Mouse (Mus musculus): ENCODE results near the gene Phactr4. TPM values are rescaled to one million over a fixed set of nuclear protein-coding genes. Genes with fewer than 3 reads are reported as not detected.
A peak's percentile ranks its signal among the peaks of the same experiment; 100 is the strongest.
"Not testable (repeated sequence)": the region's sequence is repeated elsewhere in the genome, so short reads cannot be mapped to it uniquely, and the experiment has no call there.

Gene Phactr4
- total RNA-seq (2022): 10 to 100 TPM; 53.7 to 67.7 (median 58.6) TPM

DNA sequence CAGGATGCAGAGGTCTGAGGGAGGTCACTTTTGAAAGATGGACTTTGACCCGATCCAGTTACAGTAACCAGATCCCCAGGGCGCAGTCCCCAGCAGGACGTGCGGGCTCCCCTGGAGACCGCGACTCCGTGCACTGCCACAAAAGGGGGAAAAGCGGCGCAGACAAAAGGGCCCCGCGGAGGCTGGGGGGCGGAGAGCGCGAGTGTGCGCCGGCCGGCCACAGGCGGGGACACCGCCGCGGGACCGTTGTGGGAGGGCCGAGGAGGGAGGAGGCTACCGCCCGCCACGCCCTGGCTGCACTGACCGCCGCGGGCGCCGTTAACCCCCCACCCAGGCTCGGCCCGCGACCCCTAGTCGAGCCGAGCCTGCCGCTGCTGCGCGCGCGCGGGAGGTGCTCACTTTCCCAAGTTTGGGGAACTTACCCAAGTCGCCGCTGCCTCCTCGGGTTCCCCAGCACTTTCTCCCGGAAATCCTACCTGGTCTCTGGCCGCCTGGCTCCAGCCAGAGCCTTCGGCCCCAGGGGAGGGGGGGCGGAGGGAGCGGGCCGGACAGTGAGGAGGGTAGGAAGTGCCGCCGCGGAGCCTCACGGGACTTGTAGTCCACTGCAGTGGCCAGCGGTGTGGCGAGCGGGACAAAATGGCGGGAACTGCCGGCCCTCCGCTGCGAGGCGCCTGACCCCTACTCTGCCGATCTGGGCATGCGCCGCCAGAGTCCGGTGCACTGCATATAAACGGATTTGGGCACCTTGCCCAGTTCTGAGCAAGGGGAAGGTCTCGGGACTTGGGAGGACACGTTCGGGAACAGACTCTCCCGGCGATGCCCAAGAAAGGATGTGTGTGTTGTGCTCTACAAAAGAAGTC lies at the start of gene Phactr4:
Gene Phactr4, minus strand, starts transcription at position 567 of the 860 bp plus-strand sequence.
- peak; percentile 97 for DNase-seq

GRCm38 (mm10) chr4:132469873-132470272 lies 47.6 kb upstream of the Phactr4 start:
- DNase-seq: no peak

GRCm38 (mm10) chr4:132464255-132464613 lies 41.9 kb upstream of the Phactr4 start:
- DNase-seq: no peak

GRCm38 (mm10) chr4:132463430-132464254 lies 41.4 kb upstream of the Phactr4 start, which contains the start of gene Med18:
Gene Med18, minus strand, starts transcription at chr4:132463921.
- DNase-seq: peak; percentile 91

GRCm38 (mm10) chr4:132462836-132463235 lies 40.5 kb upstream of the Phactr4 start:
- no peak for DNase-seq

- DNase-seq: no peak
These were observed 37.9 kb upstream of the Phactr4 start for GRCm38 (mm10) chr4:132460225-132460624.

GRCm38 (mm10) chr4:132455561-132455960 lies 33.3 kb upstream of the Phactr4 start:
- no peak for DNase-seq

GRCm38 (mm10) chr4:132455146-132455545 lies 32.9 kb upstream of the Phactr4 start:
- no peak for DNase-seq

DNA sequence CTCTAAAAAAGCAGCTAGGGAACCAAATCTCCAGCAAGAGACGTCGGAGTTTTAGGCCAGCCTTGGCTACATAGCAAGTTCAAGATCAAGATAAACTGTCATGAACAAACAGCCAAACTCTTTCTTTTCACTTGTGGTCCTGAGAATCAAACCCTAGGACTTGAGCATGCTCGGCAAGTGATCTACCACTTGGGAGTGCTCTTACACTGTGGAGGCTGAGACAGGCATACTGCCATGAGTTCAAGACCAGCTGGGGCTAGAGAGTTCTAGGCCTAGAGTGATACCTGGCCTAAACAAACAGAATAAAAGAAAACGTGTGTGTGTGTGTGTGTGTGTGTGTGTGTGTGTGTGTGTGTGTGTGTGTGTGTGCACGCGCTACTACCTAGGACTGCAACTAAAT lies 31.9 kb upstream of the Phactr4 start:
- no peak for DNase-seq

DNA sequence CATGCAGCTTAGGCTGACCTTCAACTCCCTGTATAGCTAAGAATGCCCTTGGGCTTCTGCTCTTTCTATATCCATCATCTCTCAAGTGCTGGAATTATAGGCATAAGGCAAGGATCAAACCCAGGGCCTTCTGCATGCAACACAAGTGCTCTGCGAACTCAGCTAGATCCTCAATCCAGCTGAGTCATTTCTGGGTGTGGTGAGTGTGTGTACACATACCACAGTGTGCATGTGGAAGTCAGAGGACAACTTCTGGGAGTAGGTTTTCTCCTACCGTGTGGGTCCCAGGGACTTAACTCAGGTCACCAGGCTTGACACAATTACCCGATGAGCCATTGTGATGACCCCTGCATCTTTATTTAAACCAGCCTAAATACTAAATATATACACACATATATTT lies 27.5 kb upstream of the Phactr4 start:
- DNase-seq: no peak

DNA sequence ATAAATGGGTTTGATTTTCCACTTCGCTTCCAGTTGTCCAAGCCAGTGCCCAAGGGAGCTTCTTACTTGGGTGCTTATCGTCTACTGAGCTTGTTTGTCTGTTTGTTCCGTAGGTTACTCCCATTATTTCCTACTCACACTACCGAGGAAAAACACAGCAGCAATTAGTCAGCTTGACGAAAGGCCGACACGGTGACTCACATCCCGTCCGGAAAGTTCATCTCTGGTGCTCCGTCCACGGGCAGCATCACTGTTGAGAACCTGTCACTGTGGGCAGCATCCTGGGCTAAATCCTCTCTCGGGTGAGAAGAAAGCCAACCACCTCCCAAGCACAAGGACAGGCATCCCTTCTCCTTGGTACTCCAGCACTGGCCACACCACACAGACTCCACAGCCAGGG lies 23.8 kb upstream of the Phactr4 start:
- DNase-seq: peak; percentile 8

DNA sequence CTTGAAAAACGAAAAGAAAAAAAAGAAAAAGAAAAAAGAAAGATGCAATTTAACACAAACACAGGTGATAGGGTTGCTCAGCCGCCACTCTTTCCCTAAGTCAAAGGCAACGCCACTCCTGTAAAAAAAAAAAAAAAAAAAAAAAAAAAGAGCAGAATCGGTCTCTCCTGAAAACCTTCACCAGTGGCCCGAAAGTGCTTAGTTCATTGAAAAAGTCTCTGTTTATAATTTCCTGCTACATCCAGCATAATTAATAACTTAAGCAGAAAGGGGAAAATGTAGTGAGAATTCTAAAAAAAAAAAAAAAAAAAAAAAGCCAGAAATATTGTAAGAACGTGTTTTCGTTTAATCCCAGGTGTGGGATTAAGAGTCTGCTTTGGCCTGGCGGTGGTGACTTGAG lies 22.2 kb upstream of the Phactr4 start:
- no peak for DNase-seq

DNA sequence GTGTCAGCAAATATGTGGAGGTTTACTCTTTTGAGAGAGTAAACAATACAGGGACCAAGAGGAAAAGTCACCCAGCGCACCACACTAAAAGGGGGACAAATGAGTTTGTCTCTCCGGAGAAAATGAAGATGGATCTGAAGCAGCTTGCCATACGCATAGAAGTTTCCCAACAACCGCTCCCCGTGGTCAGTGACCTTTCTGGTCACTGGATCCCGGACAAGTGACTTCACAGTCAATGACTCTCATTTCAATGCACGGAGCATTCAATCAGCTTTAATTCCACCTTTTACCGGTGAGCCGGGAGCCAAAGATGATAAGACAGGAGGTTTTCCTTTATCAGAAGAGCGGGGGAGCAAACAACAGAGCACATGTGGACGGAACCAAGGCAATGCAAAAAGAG lies 15.6 kb upstream of the Phactr4 start:
- DNase-seq: no peak

GRCm38 (mm10) chr4:132432717-132433372 lies 10.6 kb upstream of the Phactr4 start:
- DNase-seq: no peak

GRCm38 (mm10) chr4:132428022-132428542 lies 5.8 kb upstream of the Phactr4 start:
- DNase-seq: no peak

DNA sequence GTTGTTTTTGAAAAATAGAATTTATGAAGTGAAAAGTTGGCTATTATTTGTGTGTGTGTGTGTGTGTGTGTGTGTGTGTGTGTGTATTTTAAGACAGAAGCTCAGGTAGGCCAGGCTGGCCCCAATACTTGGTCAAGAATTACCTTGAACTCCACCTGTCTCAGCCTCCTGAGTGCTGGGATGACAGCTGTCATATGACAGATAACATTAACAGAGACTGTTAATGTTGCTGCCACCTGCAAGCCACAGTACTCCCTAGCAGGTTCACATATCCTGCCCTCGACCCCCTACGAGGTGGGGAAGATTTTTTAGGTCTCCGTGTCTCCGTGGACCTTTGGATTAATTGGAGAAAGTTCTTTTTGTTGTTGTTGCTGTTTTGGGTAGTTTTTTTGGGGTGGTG lies 5.2 kb upstream of the Phactr4 start:
- DNase-seq: no peak

- DNase-seq: no peak
These were observed 3.7 kb upstream of the Phactr4 start for GRCm38 (mm10) chr4:132426021-132426420.

- no peak for DNase-seq
These were observed 2.5 kb upstream of the Phactr4 start for GRCm38 (mm10) chr4:132424765-132425164.

- DNase-seq: no peak
These were observed 750 bp downstream of the Phactr4 start for GRCm38 (mm10) chr4:132421556-132421922.

GRCm38 (mm10) chr4:132420471-132420870 lies 1.8 kb downstream of the Phactr4 start:
- no peak for DNase-seq

DNA sequence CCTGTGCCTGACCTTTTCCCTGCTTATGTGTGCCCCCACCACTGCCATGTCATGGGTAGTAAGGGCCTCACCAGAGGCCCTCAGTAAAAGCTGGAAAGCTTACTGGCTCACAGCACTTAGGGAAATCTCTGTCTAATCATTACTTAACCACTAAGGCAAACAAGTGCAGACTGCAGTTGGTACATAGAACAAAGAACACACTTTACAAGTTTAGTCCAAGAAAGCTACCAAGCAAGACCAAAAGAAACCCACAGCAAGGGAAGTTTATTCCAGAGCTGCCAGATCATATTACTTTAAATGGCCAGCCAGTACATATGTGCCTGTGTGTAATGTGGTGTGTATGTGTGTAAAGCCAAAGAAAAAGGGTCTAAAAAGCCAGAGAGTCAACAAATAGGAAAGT lies 6.3 kb downstream of the Phactr4 start:
- no peak for DNase-seq

DNA sequence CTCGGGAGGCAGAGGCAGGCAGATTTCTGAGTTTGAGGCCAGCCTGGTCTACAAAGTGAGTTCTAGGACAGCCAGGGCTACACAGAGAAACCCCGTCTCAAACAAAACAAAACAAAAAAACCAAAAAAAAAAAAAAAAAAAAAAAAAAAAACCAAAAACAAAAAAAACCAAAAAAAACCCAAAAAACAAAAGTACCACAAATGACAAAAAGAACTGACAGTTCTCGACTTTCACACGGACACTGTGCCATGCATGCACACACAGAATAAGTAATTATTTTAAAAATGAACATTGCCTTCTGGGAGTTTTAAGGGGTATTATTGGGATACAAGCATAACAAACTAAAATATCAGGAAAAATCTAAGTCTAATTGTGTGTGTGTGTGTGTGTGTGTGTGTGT lies 9.0 kb downstream of the Phactr4 start:
- DNase-seq: not testable (repeated sequence)

Measured in adrenal gland, adult 8-10 months (tissue).